Mouse (Mus musculus): ENCODE measurements around the gene Vmn2r58. TPM values are rescaled to one million over a fixed set of nuclear protein-coding genes. Genes with fewer than 3 reads are reported as not detected.
"Not testable (repeated sequence)": the region's sequence is repeated elsewhere in the genome, so short reads cannot be mapped to it uniquely, and the experiment has no call there.

Gene Vmn2r58
- total RNA-seq (2022): not detected

- not testable (repeated sequence) for DNase-seq
Observed at GRCm38 (mm10) chr7:41872612-41873011, at the start of gene Vmn2r58. TSS of gene Vmn2r58 (minus strand) at chr7:41872712.

Other genes starting within 250 kb of the Vmn2r58 start
- 10 to 100 TPM; 13.8 to 22.2 (median 17.9) TPM for gene Zfp788, start 239.5 kb downstream of the Vmn2r58 start, total RNA-seq (2022)
- under 1 TPM in 1 of 4 experiments, not detected in 3; 0.03 TPM for gene Vmn2r59, start 186.3 kb upstream of the Vmn2r58 start, total RNA-seq (2022)
- gene Vmn2r60, start 235.1 kb upstream of the Vmn2r58 start, total RNA-seq (2022): under 1 TPM in 3 of 4 experiments, not detected in 1; 0.03 to 0.09 (median 0.03) TPM

Data from adrenal gland, adult 8-10 months (tissue).